Mouse (Mus musculus): ENCODE data around the gene Srl.

DNA sequence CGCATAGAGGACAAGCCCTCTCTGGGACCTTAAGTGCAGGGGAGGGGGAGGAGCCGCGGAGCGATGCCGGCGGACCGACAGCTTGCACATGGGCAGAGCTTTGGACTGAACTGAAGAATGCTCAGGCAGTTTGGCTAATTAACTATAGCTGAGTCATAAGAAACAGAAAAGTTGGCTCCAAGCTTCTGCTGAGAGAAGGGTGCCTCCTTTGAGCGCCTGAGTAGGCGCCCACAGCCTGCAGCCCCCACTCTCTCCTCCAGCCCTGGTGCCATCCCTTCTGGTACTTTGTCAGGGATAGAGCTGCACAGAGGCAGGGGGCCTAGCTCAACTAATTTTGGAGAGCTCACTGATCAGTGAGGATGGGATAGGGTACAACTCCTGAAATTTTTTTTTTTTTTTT, 93.4 kb downstream of the Srl start:
- no peak for TF ChIP-seq EP300 (IDR thresholded peaks at IDR 0.05)
- TF ChIP-seq CTCF (IDR thresholded peaks at IDR 0.05), result no peak
